Comparison of ENCODE assay signal across 14 mouse cellular contexts in the genomic region with DNA sequence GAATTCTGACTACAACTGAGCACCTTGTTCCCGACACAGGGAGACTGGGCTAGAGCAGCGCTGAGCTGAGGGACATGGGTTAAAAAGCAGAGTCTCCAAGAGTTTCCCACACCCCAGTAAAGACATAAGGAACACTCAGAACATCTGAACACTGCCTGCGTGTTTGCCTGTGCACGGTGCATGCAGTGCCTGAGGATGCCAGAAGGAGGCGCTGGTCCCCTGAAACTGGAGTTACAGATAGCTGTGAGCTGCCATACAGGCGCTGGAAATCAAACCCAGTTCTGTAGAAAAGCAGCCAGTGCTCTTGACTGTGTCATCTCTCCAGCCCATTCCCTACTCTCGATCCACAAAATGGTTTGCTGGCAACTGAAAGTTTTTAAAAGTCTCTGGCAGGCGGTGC. TPM values are rescaled to one million over a fixed set of nuclear protein-coding genes. Genes with fewer than 3 reads are reported as not detected.
DNase-seq lines count a peak whose midpoint lies in the region; ATAC-seq and TF ChIP-seq lines count a peak whose summit lies in the region.
"Had no signal": no experiment of that assay in that cellular context is flagged by ENCODE, and none has a peak within 500 bp of the region (broad histone marks: within the 10 kb centered on the region; RNA-seq: fewer than 3 reads in every experiment).

No protein-coding gene starts in this region.

- H3K4me1 ChIP-seq in intestine, postnatal 0 days (replicated peaks; ENCODE audit: control insufficient read depth, insufficient read depth, low read length) = peaks cover 4% of the 10 kb centered on the region; the same call in 1 of the 2 replicates
- H3K4me1 ChIP-seq in intestine, embryonic 15.5 days (replicated peaks) = peaks cover 18% of the 10 kb centered on the region

- H3K27ac ChIP-seq in intestine, postnatal 0 days (ENCODE audit: low read depth, low read length) = no peak overlapping the region
- no peak overlapping the region for H3K27ac ChIP-seq in intestine, embryonic 15.5 days
- H3K27ac ChIP-seq: hindbrain, embryonic 13.5 days; lung, embryonic 15.5 days; midbrain, embryonic 12.5 days; neural tube, embryonic 15.5 days; stomach, embryonic 15.5 days had no signal

- intact Hi-C loops in left cerebral cortex, postnatal 10 days (cut with DNase I) = no loop called here

- peak; percentile 8 for DNase-seq in thymus, postnatal 25 days
- no peak for DNase-seq in thymus, postnatal 0 days (ENCODE audit: low spot score)
- DNase-seq in ZHBTc4 (ENCODE audit: low read depth, low spot score) = peak; percentile 85
- no peak for DNase-seq in left cerebral cortex, postnatal 10 days (ENCODE audit: extremely low spot score in 1 of 2, low spot score in 2 of 2)
- no peak for DNase-seq in urinary bladder, adult 18-20 months (ENCODE audit: low spot score in 2 of 2)
- DNase-seq: kidney, postnatal 14 days had no signal

- peak; percentile 54 for TF ChIP-seq CTCF in intestine, postnatal 0 days (IDR thresholded peaks at IDR 0.05; ENCODE audit: low read depth)

- H3K9me3 ChIP-seq in intestine, postnatal 0 days (ENCODE audit: control insufficient read depth) = no peaks in the 10 kb centered on the region
- H3K9me3 ChIP-seq in intestine, embryonic 15.5 days = 0 out of 2 replicates have a peak, but pooled peaks cover 5% of the 10 kb centered on the region
- H3K9me3 ChIP-seq: hindbrain, embryonic 13.5 days; lung, embryonic 15.5 days; midbrain, embryonic 12.5 days; neural tube, embryonic 15.5 days; stomach, embryonic 15.5 days had no signal

- WGBS in intestine, postnatal 0 days = 82% methylated on average over 8 of the region's 8 CpGs
- WGBS in intestine, embryonic 15.5 days = 77% methylated on average over 8 of the region's 8 CpGs

- H3K9ac ChIP-seq in intestine, postnatal 0 days (ENCODE audit: low read depth, low read length) = no peak overlapping the region
- H3K9ac ChIP-seq in intestine, embryonic 15.5 days = no peak overlapping the region
- H3K9ac ChIP-seq: hindbrain, embryonic 13.5 days; lung, embryonic 15.5 days; midbrain, embryonic 12.5 days; neural tube, embryonic 15.5 days; stomach, embryonic 15.5 days had no signal

- no peak overlapping the region for H3K4me3 ChIP-seq in intestine, postnatal 0 days (ENCODE audit: low read depth, low read length)
- no peak overlapping the region for H3K4me3 ChIP-seq in intestine, embryonic 15.5 days (replicated peaks)
- H3K4me3 ChIP-seq: hindbrain, embryonic 13.5 days; lung, embryonic 15.5 days; midbrain, embryonic 12.5 days; neural tube, embryonic 15.5 days; stomach, embryonic 15.5 days had no signal

- no peak for ATAC-seq in intestine, postnatal 0 days
- no peak for ATAC-seq in intestine, embryonic 15.5 days

- peaks cover 16% of the 10 kb centered on the region for H3K36me3 ChIP-seq in intestine, postnatal 0 days (ENCODE audit: control insufficient read depth, insufficient read depth)
- peaks cover 6% of the 10 kb centered on the region; the same call in 1 of the 2 replicates for H3K36me3 ChIP-seq in intestine, embryonic 15.5 days

- H3K27me3 ChIP-seq in intestine, postnatal 0 days (replicated peaks; ENCODE audit: control insufficient read depth, insufficient read depth, low read length) = no peaks in the 10 kb centered on the region
- no peaks in the 10 kb centered on the region for H3K27me3 ChIP-seq in intestine, embryonic 15.5 days (replicated peaks)
- H3K27me3 ChIP-seq: hindbrain, embryonic 13.5 days; lung, embryonic 15.5 days; midbrain, embryonic 12.5 days; neural tube, embryonic 15.5 days; stomach, embryonic 15.5 days had no signal

- H3K4me2 ChIP-seq in intestine, postnatal 0 days (replicated peaks; ENCODE audit: low read depth) = no peak overlapping the region
- no peak overlapping the region for H3K4me2 ChIP-seq in intestine, embryonic 15.5 days (replicated peaks)
- H3K4me2 ChIP-seq: hindbrain, embryonic 13.5 days; lung, embryonic 15.5 days; midbrain, embryonic 12.5 days; neural tube, embryonic 15.5 days; stomach, embryonic 15.5 days had no signal

RNA-seq across cellular contexts. Expression of a gene that starts 19.7 kb away (rescaled TPM):
- polyA plus RNA-seq in intestine, postnatal 0 days (2015; fragmentation: Nextera tagmentation; extraction: Ambion mirVana) = not detected in 2 replicates
- 0.05 TPM in 1 of 2 replicates, not detected in the other for polyA plus RNA-seq in intestine, embryonic 15.5 days (2015; fragmentation: Nextera tagmentation; extraction: Ambion mirVana)
- not detected in 2 replicates for polyA plus RNA-seq in thymus, postnatal 0 days (2015; fragmentation: Nextera tagmentation; extraction: Ambion mirVana)
- under 1 TPM in 1 of 2 experiments, not detected in 1; 0.65 TPM for total RNA-seq in left cerebral cortex, postnatal 10 days (2021)
- polyA plus RNA-seq: embryonic facial prominence, embryonic 14.5 days; hindbrain, embryonic 13.5 days; lung, embryonic 15.5 days; midbrain, embryonic 12.5 days; neural tube, embryonic 15.5 days; stomach, embryonic 15.5 days had no signal

RNA-seq across cellular contexts. Expression of a gene that starts 32.0 kb away (rescaled TPM):
- 8.6 and 9.6 TPM in 2 replicates for polyA plus RNA-seq in intestine, postnatal 0 days (2015; fragmentation: Nextera tagmentation; extraction: Ambion mirVana)
- 16.2 and 16.9 TPM in 2 replicates for polyA plus RNA-seq in intestine, embryonic 15.5 days (2015; fragmentation: Nextera tagmentation; extraction: Ambion mirVana)
- polyA plus RNA-seq in thymus, postnatal 0 days (2015; fragmentation: Nextera tagmentation; extraction: Ambion mirVana) = 4.7 and 4.9 TPM in 2 replicates
- total RNA-seq in left cerebral cortex, postnatal 10 days (2021) = 10 to 100 TPM in 1 of 2 experiments, 1 to 10 TPM in 1; 9.6 to 14.4 TPM

Comparison
In these comparisons a context has a peak if more than half of its experiments do, and no peak if none do; other contexts are left out.
1. DNase-seq: peak in thymus, postnatal 25 days (single experiment) and ZHBTc4 (single experiment); none in thymus, postnatal 0 days (single experiment), left cerebral cortex, postnatal 10 days (0 of 2) and urinary bladder, adult 18-20 months (0 of 2).